Mouse (Mus musculus) MEL (cell line): Measurements from ENCODE around the gene Ndrg4. TPM values are rescaled to one million over a fixed set of nuclear protein-coding genes. Genes with fewer than 3 reads are reported as not detected.

Experiments
- DNase-seq: peaks from one replicate; pipeline ENCODE4 v3.0.0; 2011; ENCODE audit warnings: low read depth, low spot score
- H3K27ac ChIP-seq: 2 replicates; pipeline ENCODE4 v1.5.1; 2012; ENCODE audit warnings: low read depth, mild to moderate bottlenecking, control low read depth, low read length, moderate library complexity; ENCODE audit not compliant: control insufficient read depth
- H3K27me3 ChIP-seq, 2 experiments: fragments of 150-350 bp in 1 of 2; sonication (generic) in 1 of 2; 2 replicates each; pipeline ENCODE4 v1.6.1; 2012; ENCODE audit warnings: low read length in 2 of 2, mild to moderate bottlenecking in 2 of 2, improper control_type of control experiment in 1 of 2, moderate library complexity in 1 of 2; ENCODE audit not compliant: insufficient read depth in 2 of 2, control insufficient read depth in 1 of 2
- H3K36me3 ChIP-seq, 2 experiments: 2 replicates each; pipeline ENCODE4 v1.6.1; 2012 to 2014; ENCODE audit warnings: low read length in 2 of 2, improper control_type of control experiment in 1 of 2, inconsistent platforms in 1 of 2, mild to moderate bottlenecking in 1 of 2; ENCODE audit not compliant: insufficient read depth in 2 of 2, control insufficient read depth in 1 of 2
- H3K4me1 ChIP-seq, 2 experiments: fragments of 150-350 bp in 1 of 2; sonication (generic) in 1 of 2; 2 replicates each; pipeline ENCODE4 v1.6.1; 2012; ENCODE audit warnings: low read length in 2 of 2, improper control_type of control experiment in 1 of 2, mild to moderate bottlenecking in 1 of 2; ENCODE audit not compliant: insufficient read depth in 2 of 2, control insufficient read depth in 1 of 2
- H3K4me3 ChIP-seq, 2 experiments: fragments of 150-350 bp in 1 of 2; sonication (generic) in 1 of 2; 2 replicates each; pipeline ENCODE4 v1.5.1; 2012; ENCODE audit warnings: low read depth in 2 of 2, low read length in 2 of 2, mild to moderate bottlenecking in 2 of 2, moderate library complexity in 2 of 2, control low read depth in 1 of 2, improper control_type of control experiment in 1 of 2; ENCODE audit not compliant: control insufficient read depth in 1 of 2, insufficient read depth in 1 of 2
- H3K79me2 ChIP-seq: 2 replicates; pipeline ENCODE4 v1.6.1; 2012; ENCODE audit warnings: mild to moderate bottlenecking, low read length, moderate library complexity; ENCODE audit not compliant: control insufficient read depth, poor library complexity, insufficient read depth
- H3K9ac ChIP-seq: 2 replicates; pipeline ENCODE4 v1.6.1; 2012; ENCODE audit warnings: low read depth, mild to moderate bottlenecking, control low read depth, low read length, moderate library complexity; ENCODE audit not compliant: control insufficient read depth, poor library complexity, severe bottlenecking
- H3K9me3 ChIP-seq: fragments of 150-350 bp; sonication (generic); replicated peaks from 2 replicates; pipeline ENCODE4 v1.6.1; 2012; ENCODE audit warnings: mild to moderate bottlenecking, low read length, improper control_type of control experiment, moderate library complexity; ENCODE audit not compliant: insufficient read depth
- CHD1 ChIP-seq: IDR thresholded peaks from 2 replicates; pipeline ENCODE4 v1.6.1; 2012; ENCODE audit warnings: low read depth, mild to moderate bottlenecking, inconsistent platforms, low read length, improper control_type of control experiment
- CHD2 ChIP-seq: IDR thresholded peaks from 2 replicates; pipeline ENCODE4 v1.6.1; 2011; ENCODE audit warnings: low read length, improper control_type of control experiment
- CTCF ChIP-seq, 3 experiments: IDR thresholded peaks in 2 of 3; conservative IDR thresholded peaks in 1 of 3; 2 replicates each; pipeline ENCODE4 v1.5.1; 2011 to 2012; ENCODE audit warnings: low read length in 3 of 3, low read depth in 2 of 3, mild to moderate bottlenecking in 2 of 3, improper control_type of control experiment in 1 of 3, inconsistent platforms in 1 of 3, mixed read lengths in 1 of 3, moderate library complexity in 1 of 3; ENCODE audit not compliant: control insufficient read depth in 1 of 3, insufficient read depth in 1 of 3, poor library complexity in 1 of 3, severe bottlenecking in 1 of 3
- E2F4 ChIP-seq: IDR thresholded peaks from 2 replicates; pipeline ENCODE4 v1.6.1; 2011; ENCODE audit warnings: low read depth, low read length, improper control_type of control experiment, borderline replicate concordance
- ELF1 ChIP-seq: IDR thresholded peaks from 2 replicates; pipeline ENCODE4 v1.6.1; 2014; ENCODE audit warnings: low read depth, mild to moderate bottlenecking, inconsistent platforms, low read length, improper control_type of control experiment, moderate library complexity
- EP300 ChIP-seq, 2 experiments: IDR thresholded peaks; 2 replicates each; pipeline ENCODE4 v1.6.1; 2011; ENCODE audit warnings: improper control_type of control experiment in 2 of 2, low read length in 2 of 2, low read depth in 1 of 2, mild to moderate bottlenecking in 1 of 2
- ETS1 ChIP-seq: IDR thresholded peaks from 2 replicates; pipeline ENCODE4 v1.6.1; 2012; ENCODE audit warnings: low read depth, mild to moderate bottlenecking, inconsistent platforms, low read length, improper control_type of control experiment, moderate library complexity
- GATA1 ChIP-seq: IDR thresholded peaks from 2 replicates; pipeline ENCODE4 v1.6.1; 2011; ENCODE audit warnings: low read depth, low read length, improper control_type of control experiment
- HCFC1 ChIP-seq: IDR thresholded peaks from 2 replicates; pipeline ENCODE4 v1.6.1; 2012; ENCODE audit warnings: low read depth, mild to moderate bottlenecking, inconsistent platforms, low read length, improper control_type of control experiment, moderate library complexity
- KAT2A ChIP-seq: conservative IDR thresholded peaks from 2 replicates; pipeline ENCODE4 v1.6.1; 2012; ENCODE audit warnings: low read depth, low read length, improper control_type of control experiment, inconsistent platforms
- MAX ChIP-seq: IDR thresholded peaks from 2 replicates; pipeline ENCODE4 v1.6.1; 2011; ENCODE audit warnings: low read length, improper control_type of control experiment
- MAZ ChIP-seq: IDR thresholded peaks from 2 replicates; pipeline ENCODE4 v1.6.1; 2012; ENCODE audit warnings: low read depth, mild to moderate bottlenecking, inconsistent platforms, low read length, improper control_type of control experiment
- MEF2A ChIP-seq: IDR thresholded peaks from 2 replicates; pipeline ENCODE4 v1.6.1; 2014; ENCODE audit warnings: low read depth, mild to moderate bottlenecking, inconsistent platforms, low read length, improper control_type of control experiment; ENCODE audit not compliant: poor library complexity, insufficient replicate concordance, severe bottlenecking; ENCODE audit errors: extremely low read depth
- MYC ChIP-seq: IDR thresholded peaks from 2 replicates; pipeline ENCODE4 v1.6.1; 2011; ENCODE audit warnings: low read depth, mild to moderate bottlenecking, low read length, improper control_type of control experiment, moderate library complexity
- NELFE ChIP-seq: IDR thresholded peaks from 2 replicates; pipeline ENCODE4 v1.6.1; 2011; ENCODE audit warnings: low read depth, low read length, improper control_type of control experiment
- POLR2A ChIP-seq, 2 experiments: IDR thresholded peaks; 2 replicates each; pipeline ENCODE4 v1.6.1; 2011 to 2012; ENCODE audit warnings: low read length in 2 of 2, mild to moderate bottlenecking in 2 of 2, control low read depth in 1 of 2, improper control_type of control experiment in 1 of 2, low read depth in 1 of 2, moderate library complexity in 1 of 2; ENCODE audit not compliant: control insufficient read depth in 1 of 2, insufficient read depth in 1 of 2, poor library complexity in 1 of 2
- POLR2AphosphoS2 ChIP-seq: IDR thresholded peaks from 2 replicates; pipeline ENCODE4 v1.6.1; 2011; ENCODE audit warnings: low read length, improper control_type of control experiment
- RAD21 ChIP-seq: IDR thresholded peaks from 2 replicates; pipeline ENCODE4 v1.6.1; 2011; ENCODE audit warnings: mild to moderate bottlenecking, low read depth, low read length, improper control_type of control experiment
- RCOR1 ChIP-seq: IDR thresholded peaks from 2 replicates; pipeline ENCODE4 v1.6.1; 2012; ENCODE audit warnings: low read depth, mild to moderate bottlenecking, inconsistent platforms, low read length, improper control_type of control experiment
- TBP ChIP-seq: IDR thresholded peaks from 2 replicates; pipeline ENCODE4 v1.8.0; 2011; ENCODE audit warnings: low read depth, low read length, improper control_type of control experiment
- TCF12 ChIP-seq: IDR thresholded peaks from 2 replicates; pipeline ENCODE4 v1.6.1; 2014; ENCODE audit warnings: low read depth, mild to moderate bottlenecking, inconsistent platforms, low read length, improper control_type of control experiment, moderate library complexity
- UBTF ChIP-seq: IDR thresholded peaks from 2 replicates; pipeline ENCODE4 v1.6.1; 2012; ENCODE audit warnings: low read depth, mild to moderate bottlenecking, inconsistent platforms, low read length, improper control_type of control experiment, moderate library complexity, borderline replicate concordance; ENCODE audit not compliant: insufficient read depth
- USF1 ChIP-seq: IDR thresholded peaks from 2 replicates; pipeline ENCODE4 v1.6.1; 2014; ENCODE audit warnings: low read depth, mild to moderate bottlenecking, inconsistent platforms, low read length, improper control_type of control experiment, moderate library complexity
- USF2 ChIP-seq, 2 experiments: IDR thresholded peaks; 2 replicates each; pipeline ENCODE4 v1.6.1; 2011 to 2012; ENCODE audit warnings: improper control_type of control experiment in 2 of 2, low read length in 2 of 2, borderline replicate concordance in 1 of 2, inconsistent platforms in 1 of 2, low read depth in 1 of 2, mild to moderate bottlenecking in 1 of 2; ENCODE audit not compliant: insufficient read depth in 1 of 2
- ZKSCAN1 ChIP-seq: IDR thresholded peaks from 2 replicates; pipeline ENCODE4 v1.6.1; 2012; ENCODE audit warnings: low read depth, mild to moderate bottlenecking, inconsistent platforms, low read length, improper control_type of control experiment, moderate library complexity
- ZMIZ1 ChIP-seq: IDR thresholded peaks from 2 replicates; pipeline ENCODE4 v1.6.1; 2012; ENCODE audit warnings: low read depth, mild to moderate bottlenecking, inconsistent platforms, low read length, improper control_type of control experiment, moderate library complexity
- ZNF384 ChIP-seq: IDR thresholded peaks from 2 replicates; pipeline ENCODE4 v1.6.1; 2012; ENCODE audit warnings: low read depth, mild to moderate bottlenecking, inconsistent platforms, low read length, improper control_type of control experiment
- polyA plus RNA-seq, 2 experiments: library from polyadenylated mRNA; stranded (reverse) in 1 of 2; unstranded in 1 of 2; fragments of >175 nt in 1 of 2; fragments of >200 nt in 1 of 2; gene quantifications; 2 replicates each; pipeline versions ENCODE4 v1.2.1 to v1.2.4; 2012; ENCODE audit warnings: low replicate concordance in 2 of 2, low read depth in 1 of 2; ENCODE audit not compliant: insufficient read length in 2 of 2, insufficient read depth in 1 of 2, missing spikeins in 1 of 2
- total RNA-seq: library from RNA; depleted of rRNA; stranded (reverse); fragments of 300-350 nt; gene quantifications from 2 replicates; pipeline ENCODE4 v1.2.3, GENCODE M21; 2012; rRNA removed

Gene Ndrg4
- total RNA-seq (0.15 TPM in 1 of 2 replicates, not detected in the other), polyA plus RNA-seq (under 1 TPM in 1 of 2 experiments, not detected in 1; 0.28 TPM)

DNA sequence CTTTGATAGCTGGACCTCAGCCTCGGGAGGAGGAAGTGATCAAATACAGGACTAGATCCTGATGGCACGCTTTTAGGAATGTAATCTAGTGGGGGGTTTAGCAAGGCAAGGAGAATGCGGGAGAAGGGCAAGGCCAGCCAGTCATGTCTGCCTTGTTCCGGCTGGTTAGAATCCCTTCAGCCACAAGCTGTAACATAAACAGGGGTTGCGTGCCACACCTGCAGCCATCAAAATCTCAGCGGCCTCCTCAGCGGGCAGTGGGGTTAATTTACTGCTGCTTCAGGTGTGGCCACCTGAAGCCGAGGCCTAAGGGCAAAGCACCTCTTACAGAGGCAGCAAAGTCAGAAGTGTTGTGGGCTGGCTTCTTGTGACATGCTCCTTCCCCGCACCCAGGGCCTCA is at the start of gene Ndrg4:
Gene Ndrg4, plus strand, starts transcription at position 350 of the 400 bp plus-strand sequence.
- Histone ChIP-seq H3K79me2 (no peaks in the 10 kb centered on the region), H3K4me3 (peak within 1 kb of the TSS; percentile 7 to 11; a peak in 2 of 4 replicates), H3K9ac (no peak within 1 kb of the TSS), H3K36me3 (no peaks in the 10 kb centered on the region), H3K9me3 (no peaks in the 10 kb centered on the region), H3K27me3 (peaks cover 6 to 29% of the 10 kb centered on the region in 2 experiments; a peak in 3 of 4 replicates), H3K4me1 (peaks cover 0 to 7% of the 10 kb centered on the region in 2 experiments; a peak in 1 of 4 replicates), H3K27ac (no peak within 1 kb of the TSS)
- TF ChIP-seq POLR2A (IDR thresholded peaks at IDR 0.05; ENCODE audit: control insufficient read depth in 1 of 2, insufficient read depth in 1 of 2, low read depth in 1 of 2, low read length in 2 of 2, poor library complexity in 1 of 2) (no peak), TCF12 (no peak), TBP (no peak), RAD21 (no peak), CTCF (IDR thresholded peaks at IDR 0.05 in 2 of 3, conservative IDR thresholded peaks at IDR 0.05 in 1 of 3; ENCODE audit: control insufficient read depth in 1 of 3, insufficient read depth in 1 of 3, low read depth in 2 of 3, low read length in 3 of 3, poor library complexity in 1 of 3, severe bottlenecking in 1 of 3) (no peak), ZKSCAN1 (no peak), MAZ (no peak), UBTF (no peak), EP300 (IDR thresholded peaks at IDR 0.05; ENCODE audit: low read depth in 1 of 2, low read length in 2 of 2) (no peak), E2F4 (no peak), USF2 (IDR thresholded peaks at IDR 0.05; ENCODE audit: borderline replicate concordance in 1 of 2, insufficient read depth in 1 of 2, low read depth in 1 of 2, low read length in 2 of 2) (no peak), POLR2AphosphoS2 (no peak), MAX (no peak)
- DNase-seq = no peak

- Histone ChIP-seq H3K9me3 (no peaks in the 10 kb centered on the region), H3K4me1 (peaks cover 6 to 11% of the 10 kb centered on the region in 2 experiments), H3K27me3 (no peaks in the 10 kb centered on the region; a peak in 1 of 4 replicates), H3K27ac (no peak overlapping the region), H3K36me3 (peaks cover 0 to 18% of the 10 kb centered on the region in 2 experiments; a peak in 2 of 4 replicates), H3K4me3 (peak overlapping the region in 1 of 2 experiments; percentile 1; a peak in 2 of 4 replicates), H3K79me2 (peaks cover 12% of the 10 kb centered on the region), H3K9ac (peak overlapping the region; percentile 28; the same call in 1 of the 2 replicates)
- DNase-seq = no peak
- TF ChIP-seq RCOR1 = no peak
- TF ChIP-seq UBTF = no peak
- TF ChIP-seq POLR2A (IDR thresholded peaks at IDR 0.05; ENCODE audit: control insufficient read depth in 1 of 2, insufficient read depth in 1 of 2, low read depth in 1 of 2, low read length in 2 of 2, poor library complexity in 1 of 2) = no peak
- no peak for TF ChIP-seq HCFC1
- TF ChIP-seq CTCF (IDR thresholded peaks at IDR 0.05 in 2 of 3, conservative IDR thresholded peaks at IDR 0.05 in 1 of 3; ENCODE audit: control insufficient read depth in 1 of 3, insufficient read depth in 1 of 3, low read depth in 2 of 3, low read length in 3 of 3, poor library complexity in 1 of 3, severe bottlenecking in 1 of 3) = no peak
- TF ChIP-seq NELFE = no peak
- TF ChIP-seq TBP = no peak
- no peak for TF ChIP-seq ELF1
- TF ChIP-seq RAD21 = no peak
- no peak for TF ChIP-seq MYC
- TF ChIP-seq MEF2A = no peak
- TF ChIP-seq ETS1 = no peak
- no peak for TF ChIP-seq USF1
- no peak for TF ChIP-seq GATA1
- no peak for TF ChIP-seq ZNF384
- no peak for TF ChIP-seq KAT2A
- TF ChIP-seq ZMIZ1 = no peak
- TF ChIP-seq CHD1 = no peak
- TF ChIP-seq MAZ = no peak
- no peak for TF ChIP-seq CHD2
- TF ChIP-seq, all 39 proteins: peak for 0
These were observed 43.9 kb upstream of the Ndrg4 start for GRCm38 (mm10) chr8:95632840-95633239.
